Mouse (Mus musculus): ENCODE measurements at regions not wholly inside any gene's neighbourhood (a gene's known extent, or its start where the extent isn't known, plus 50 kb on each side); places are given as distances from the start of the nearest gene placed in this dataset.

DNA sequence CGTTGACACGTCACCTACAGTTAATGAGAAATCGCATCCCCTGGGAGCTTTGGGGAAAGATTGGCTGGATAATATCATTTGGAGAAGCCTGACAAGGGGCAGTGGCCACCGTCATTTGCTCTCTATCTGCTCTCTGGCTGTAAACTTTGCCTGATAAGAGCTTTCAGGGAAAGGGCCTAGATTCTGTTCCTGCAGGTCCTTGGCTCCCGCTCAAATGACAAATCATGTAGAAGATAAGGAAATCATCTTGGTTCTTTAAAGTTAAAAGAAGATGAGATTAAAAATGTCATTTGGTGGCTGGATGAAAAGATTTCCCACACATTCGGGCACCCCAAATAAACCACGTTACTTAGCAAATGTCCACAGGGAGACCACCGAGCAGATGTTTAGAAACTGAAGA is 223.4 kb downstream of the Sipa1l2 start:
- Histone ChIP-seq H3K36me3 (ENCODE audit: control insufficient read depth, insufficient read depth, low read length) (no peaks in the 10 kb centered on the region), H3K9ac (ENCODE audit: low read length) (no peak overlapping the region), H3K4me3 (ENCODE audit: low read depth, low read length) (no peak overlapping the region), H3K9me3 (ENCODE audit: control insufficient read depth, low read length) (no peaks in the 10 kb centered on the region), H3K4me2 (ENCODE audit: low read depth, low read length, severe bottlenecking) (no peak overlapping the region), H3K27me3 (ENCODE audit: control insufficient read depth, insufficient read depth, low read length) (no peaks in the 10 kb centered on the region), H3K4me1 (replicated peaks; ENCODE audit: control insufficient read depth, insufficient read depth, low read length) (0 out of 2 replicates have a peak, but pooled peaks cover 2% of the 10 kb centered on the region), H3K27ac (ENCODE audit: low read depth, low read length) (no peak overlapping the region)
- no peak for ATAC-seq (replicated peaks; ENCODE audit: low FRiP score)
- no peak for DNase-seq (ENCODE audit: low spot score)
- WGBS = 87% methylated on average over 8 of the region's 8 CpGs

- no peak for ATAC-seq (replicated peaks; ENCODE audit: low FRiP score)
- no peak overlapping the region for H3K4me3 ChIP-seq (ENCODE audit: low read depth, low read length)
- no peaks in the 10 kb centered on the region for H3K27me3 ChIP-seq (ENCODE audit: control insufficient read depth, insufficient read depth, low read length)
Observed at GRCm38 (mm10) chr8:125345571-125345970, 224.0 kb downstream of the Sipa1l2 start.

DNA sequence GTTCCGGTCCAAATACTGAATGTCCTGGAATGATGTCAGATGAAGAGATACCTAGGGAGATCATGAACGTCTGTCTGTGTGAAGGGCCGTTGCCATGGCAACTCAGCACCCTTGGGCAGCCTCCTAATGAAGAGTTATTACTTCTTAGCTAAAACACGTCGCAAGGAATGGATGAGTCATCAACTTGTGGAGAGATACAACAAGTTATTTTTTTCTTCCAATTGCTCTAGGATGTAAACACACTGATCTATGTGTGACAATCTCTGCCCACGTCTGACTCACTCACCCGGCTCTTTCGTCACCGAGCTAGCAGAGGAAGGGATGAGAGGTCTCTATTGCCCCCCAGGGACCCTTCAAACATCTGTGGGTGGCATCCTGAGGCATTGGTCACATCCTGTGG is 225.7 kb downstream of the Sipa1l2 start:
- Histone ChIP-seq H3K4me2 (ENCODE audit: low read depth, low read length, severe bottlenecking) (no peak overlapping the region), H3K4me3 (ENCODE audit: low read depth, low read length) (no peak overlapping the region), H3K4me1 (replicated peaks; ENCODE audit: control insufficient read depth, insufficient read depth, low read length) (no peaks in the 10 kb centered on the region), H3K36me3 (ENCODE audit: control insufficient read depth, insufficient read depth, low read length) (no peaks in the 10 kb centered on the region), H3K27ac (ENCODE audit: low read depth, low read length) (no peak overlapping the region), H3K9ac (ENCODE audit: low read length) (no peak overlapping the region), H3K9me3 (ENCODE audit: control insufficient read depth, low read length) (no peaks in the 10 kb centered on the region), H3K27me3 (ENCODE audit: control insufficient read depth, insufficient read depth, low read length) (no peaks in the 10 kb centered on the region)
- no peak for ATAC-seq (replicated peaks; ENCODE audit: low FRiP score)
- WGBS = 70% methylated on average over 9 of the region's 9 CpGs
- DNase-seq (ENCODE audit: low spot score) = no peak

More at GRCm38 (mm10) chr8:125345571-125345970, 224.0 kb downstream of the Sipa1l2 start:
- no peak for DNase-seq (ENCODE audit: low spot score)
- no peak overlapping the region for H3K4me2 ChIP-seq (ENCODE audit: low read depth, low read length, severe bottlenecking)
- H3K4me1 ChIP-seq (replicated peaks; ENCODE audit: control insufficient read depth, insufficient read depth, low read length) = 0 out of 2 replicates have a peak, but pooled peaks cover 2% of the 10 kb centered on the region
- H3K36me3 ChIP-seq (ENCODE audit: control insufficient read depth, insufficient read depth, low read length) = no peaks in the 10 kb centered on the region
- no peak overlapping the region for H3K27ac ChIP-seq (ENCODE audit: low read depth, low read length)
- 93% methylated on average over 10 of the region's 10 CpGs for whole genome bisulfite sequencing
- H3K9ac ChIP-seq (ENCODE audit: low read length) = no peak overlapping the region
- H3K9me3 ChIP-seq (ENCODE audit: control insufficient read depth, low read length) = no peaks in the 10 kb centered on the region

DNA sequence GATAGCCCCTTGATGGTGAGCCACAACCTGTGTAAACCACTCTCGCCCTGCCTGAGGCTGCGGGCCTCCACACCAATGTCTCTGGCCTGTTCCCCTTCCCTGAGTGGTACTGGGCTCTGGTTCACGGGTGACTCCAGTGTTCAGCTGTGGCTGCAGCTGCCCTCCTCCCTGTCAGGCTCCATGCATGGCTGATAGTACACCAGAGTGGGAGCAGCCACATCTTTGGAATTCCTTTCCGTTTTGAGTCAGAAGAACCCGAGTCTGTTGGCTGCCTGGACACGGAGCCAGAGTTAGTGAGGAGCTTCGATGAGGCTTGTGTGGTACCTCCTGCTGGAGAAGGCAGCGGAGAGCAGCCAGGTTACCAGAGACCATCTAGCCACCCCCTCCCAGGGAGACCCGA is 227.1 kb downstream of the Sipa1l2 start:
- no peak for ATAC-seq (replicated peaks; ENCODE audit: low FRiP score)
- Histone ChIP-seq H3K36me3 (ENCODE audit: control insufficient read depth, insufficient read depth, low read length) (no peaks in the 10 kb centered on the region), H3K9me3 (ENCODE audit: control insufficient read depth, low read length) (no peaks in the 10 kb centered on the region), H3K4me1 (replicated peaks; ENCODE audit: control insufficient read depth, insufficient read depth, low read length) (no peaks in the 10 kb centered on the region), H3K4me3 (ENCODE audit: low read depth, low read length) (no peak overlapping the region), H3K9ac (ENCODE audit: low read length) (no peak overlapping the region), H3K27me3 (ENCODE audit: control insufficient read depth, insufficient read depth, low read length) (no peaks in the 10 kb centered on the region), H3K27ac (ENCODE audit: low read depth, low read length) (no peak overlapping the region), H3K4me2 (ENCODE audit: low read depth, low read length, severe bottlenecking) (no peak overlapping the region)
- no peak for DNase-seq (ENCODE audit: low spot score)
- WGBS = 83% methylated on average over 9 of the region's 9 CpGs

DNA sequence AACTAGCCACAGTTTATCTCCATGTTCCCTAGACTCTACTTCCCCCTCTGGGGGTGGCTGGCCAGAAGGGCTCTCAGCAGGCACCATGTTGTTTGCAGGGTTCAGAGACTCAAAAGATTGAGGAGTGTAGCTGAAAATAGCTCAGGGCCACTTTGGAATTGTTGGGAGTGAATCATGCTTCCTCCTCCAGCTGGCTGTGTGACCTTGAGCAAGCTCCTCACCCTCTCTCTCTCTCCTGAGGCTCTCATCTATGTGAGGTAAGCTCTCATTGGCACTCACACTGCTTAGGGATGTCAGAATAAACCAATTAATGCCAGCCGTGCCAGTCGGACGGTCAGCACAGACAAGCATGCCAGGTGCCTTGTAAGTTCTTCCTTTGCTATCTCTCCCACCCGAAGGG is 228.0 kb downstream of the Sipa1l2 start:
- no peak overlapping the region for H3K27ac ChIP-seq (ENCODE audit: low read depth, low read length)
- H3K27me3 ChIP-seq (ENCODE audit: control insufficient read depth, insufficient read depth, low read length) = no peaks in the 10 kb centered on the region
- 0 out of 2 replicates have a peak, but pooled peaks cover 2% of the 10 kb centered on the region for H3K4me1 ChIP-seq (replicated peaks; ENCODE audit: control insufficient read depth, insufficient read depth, low read length)
- no peak overlapping the region for H3K9ac ChIP-seq (ENCODE audit: low read length)
- no peak overlapping the region for H3K4me3 ChIP-seq (ENCODE audit: low read depth, low read length)
- WGBS = 81% methylated on average over 4 of the region's 4 CpGs
- no peaks in the 10 kb centered on the region for H3K36me3 ChIP-seq (ENCODE audit: control insufficient read depth, insufficient read depth, low read length)
- DNase-seq (ENCODE audit: low spot score) (no peak), ATAC-seq (replicated peaks; ENCODE audit: low FRiP score) (no peak)
- H3K4me2 ChIP-seq (ENCODE audit: low read depth, low read length, severe bottlenecking) = no peak overlapping the region
- H3K9me3 ChIP-seq (ENCODE audit: control insufficient read depth, low read length) = no peaks in the 10 kb centered on the region

DNA sequence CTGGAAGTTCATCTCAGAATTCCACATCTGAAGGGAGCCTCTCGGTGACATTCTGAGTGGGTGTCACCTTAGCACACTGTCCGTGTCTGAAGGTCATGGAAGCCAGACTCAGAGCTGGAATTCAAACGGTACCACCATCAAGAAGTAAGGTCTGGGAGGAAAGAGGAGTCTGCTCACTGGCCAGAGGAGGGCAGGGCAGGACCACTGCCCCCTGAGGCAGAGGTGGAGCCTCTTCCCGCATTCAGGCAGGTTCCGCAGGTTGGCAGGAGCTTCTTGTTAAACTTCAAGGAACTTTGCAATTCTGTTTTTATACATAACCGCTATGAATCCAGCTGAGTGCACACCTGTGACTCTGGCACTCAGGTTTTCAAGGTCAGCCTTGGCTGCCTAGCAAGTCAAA is 231.4 kb downstream of the Sipa1l2 start:
- Histone ChIP-seq H3K4me3 (ENCODE audit: low read depth, low read length) (no peak overlapping the region), H3K27me3 (ENCODE audit: control insufficient read depth, insufficient read depth, low read length) (no peaks in the 10 kb centered on the region), H3K4me1 (replicated peaks; ENCODE audit: control insufficient read depth, insufficient read depth, low read length) (peaks cover 10% of the 10 kb centered on the region; the same call in 1 of the 2 replicates), H3K36me3 (ENCODE audit: control insufficient read depth, insufficient read depth, low read length) (no peaks in the 10 kb centered on the region), H3K4me2 (ENCODE audit: low read depth, low read length, severe bottlenecking) (no peak overlapping the region), H3K9ac (ENCODE audit: low read length) (no peak overlapping the region), H3K27ac (ENCODE audit: low read depth, low read length) (no peak overlapping the region), H3K9me3 (ENCODE audit: control insufficient read depth, low read length) (no peaks in the 10 kb centered on the region)
- ATAC-seq (replicated peaks; ENCODE audit: low FRiP score) (no peak), DNase-seq (ENCODE audit: low spot score) (no peak)
- WGBS = 41% methylated on average over 6 of the region's 6 CpGs

DNA sequence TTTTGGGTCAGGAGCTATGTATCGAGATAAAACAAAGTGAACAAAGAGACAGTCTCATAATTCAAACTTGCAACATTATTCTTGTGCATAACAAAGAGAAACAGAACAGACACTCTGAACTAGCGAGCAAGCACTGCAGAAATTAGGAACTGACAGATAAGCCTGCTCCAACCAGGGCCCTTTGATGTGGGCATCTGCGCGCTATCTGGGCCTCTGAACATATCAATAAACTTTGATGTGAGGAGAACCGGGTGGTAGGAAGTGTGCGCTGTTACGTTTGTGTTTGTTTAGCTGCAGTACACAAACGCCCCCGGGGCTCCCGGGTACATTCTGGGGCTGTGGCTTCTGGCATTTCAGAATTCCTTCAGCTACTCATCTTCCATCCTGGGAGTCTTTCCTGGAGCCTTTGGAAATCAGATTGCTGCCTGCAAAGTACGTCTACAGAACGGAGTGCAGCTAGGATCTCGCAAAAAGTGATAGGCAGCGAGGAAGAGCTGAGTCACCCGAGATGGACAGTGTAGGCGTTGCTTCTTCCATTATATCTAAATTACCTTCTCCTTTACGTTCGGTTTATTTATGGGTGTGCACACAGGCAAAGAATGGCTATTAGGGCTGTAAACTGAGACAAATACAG is 232.0 kb downstream of the Sipa1l2 start:
- H3K4me3 ChIP-seq (ENCODE audit: low read depth, low read length) = no peak overlapping the region
- peaks cover 10% of the 10 kb centered on the region; the same call in 1 of the 2 replicates for H3K4me1 ChIP-seq (replicated peaks; ENCODE audit: control insufficient read depth, insufficient read depth, low read length)
- H3K27ac ChIP-seq (ENCODE audit: low read depth, low read length) = no peak overlapping the region
- H3K27me3 ChIP-seq (ENCODE audit: control insufficient read depth, insufficient read depth, low read length) = no peaks in the 10 kb centered on the region
- no peak overlapping the region for H3K9ac ChIP-seq (ENCODE audit: low read length)
- ATAC-seq (replicated peaks; ENCODE audit: low FRiP score) (no peak), DNase-seq (ENCODE audit: low spot score) (no peak)
- H3K36me3 ChIP-seq (ENCODE audit: control insufficient read depth, insufficient read depth, low read length) = no peaks in the 10 kb centered on the region
- H3K9me3 ChIP-seq (ENCODE audit: control insufficient read depth, low read length) = no peaks in the 10 kb centered on the region
- H3K4me2 ChIP-seq (ENCODE audit: low read depth, low read length, severe bottlenecking) = no peak overlapping the region
- 81% methylated on average over 18 of the region's 18 CpGs for WGBS

GRCm38 (mm10) chr8:125336799-125337198 is 232.8 kb downstream of the Sipa1l2 start:
- no peaks in the 10 kb centered on the region for H3K27me3 ChIP-seq (ENCODE audit: control insufficient read depth, insufficient read depth, low read length)
- peaks cover 10% of the 10 kb centered on the region; the same call in 1 of the 2 replicates for H3K4me1 ChIP-seq (replicated peaks; ENCODE audit: control insufficient read depth, insufficient read depth, low read length)
- peak; percentile 56; the same call in 1 of the 2 replicates for ATAC-seq (replicated peaks; ENCODE audit: low FRiP score)
- 23% methylated on average over 3 of the region's 3 CpGs for WGBS
- no peak overlapping the region for H3K9ac ChIP-seq (ENCODE audit: low read length)
- H3K4me2 ChIP-seq (ENCODE audit: low read depth, low read length, severe bottlenecking) = no peak overlapping the region
- H3K36me3 ChIP-seq (ENCODE audit: control insufficient read depth, insufficient read depth, low read length) = no peaks in the 10 kb centered on the region
- no peak for DNase-seq (ENCODE audit: low spot score)
- H3K4me3 ChIP-seq (ENCODE audit: low read depth, low read length) = no peak overlapping the region
- no peaks in the 10 kb centered on the region for H3K9me3 ChIP-seq (ENCODE audit: control insufficient read depth, low read length)
- H3K27ac ChIP-seq (ENCODE audit: low read depth, low read length) = no peak overlapping the region

Measured in forebrain, embryonic 11.5 days (tissue).